Mouse (Mus musculus) frontal cortex, adult 2 months (tissue): ENCODE data around the gene Rnf135. TPM values are rescaled to one million over a fixed set of nuclear protein-coding genes. Genes with fewer than 3 reads are reported as not detected.
"Not testable (repeated sequence)": the region's sequence is repeated elsewhere in the genome, so short reads cannot be mapped to it uniquely, and the experiment has no call there.

Experiments used
- DNase-seq, 2 experiments: peaks; one replicate each; pipeline ENCODE4 v3.0.0; 2022; ENCODE audit warnings: low spot score in 1 of 2; ENCODE audit errors: extremely low spot score in 1 of 2
- polyA plus RNA-seq: library from polyadenylated mRNA; depleted of rRNA; stranded (reverse); fragments of >200 nt; gene quantifications from 2 replicates; pipeline ENCODE4 v1.2.3, GENCODE M21; 2012

The Rnf135 gene
- polyA plus RNA-seq, 1 experiment: 4.3 TPM

DNA sequence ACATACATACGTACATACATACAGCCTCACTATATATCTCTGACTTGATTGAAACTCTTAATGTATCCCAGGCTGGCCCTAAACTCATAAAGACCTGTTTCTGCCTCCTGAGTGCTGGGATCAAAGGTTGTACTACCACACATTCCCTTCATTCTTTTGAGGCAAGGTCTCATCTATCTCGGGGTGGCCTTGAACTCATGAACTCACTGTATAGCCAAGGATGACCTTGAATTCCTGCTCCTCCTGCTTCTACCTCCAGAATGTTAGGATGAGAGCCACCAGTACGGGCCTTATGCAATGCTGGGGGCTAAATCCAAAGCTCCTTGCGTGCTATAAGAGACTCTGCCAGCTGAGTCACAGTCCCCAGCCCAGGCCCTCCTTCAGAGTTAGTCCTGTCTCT lies 22.6 kb upstream of the Rnf135 start:
- no peak for DNase-seq

GRCm38 (mm10) chr11:80163362-80164116 lies 20.1 kb upstream of the Rnf135 start:
- no peak for DNase-seq

- no peak for DNase-seq
These were observed 19.4 kb upstream of the Rnf135 start for GRCm38 (mm10) chr11:80164224-80164623.

DNA sequence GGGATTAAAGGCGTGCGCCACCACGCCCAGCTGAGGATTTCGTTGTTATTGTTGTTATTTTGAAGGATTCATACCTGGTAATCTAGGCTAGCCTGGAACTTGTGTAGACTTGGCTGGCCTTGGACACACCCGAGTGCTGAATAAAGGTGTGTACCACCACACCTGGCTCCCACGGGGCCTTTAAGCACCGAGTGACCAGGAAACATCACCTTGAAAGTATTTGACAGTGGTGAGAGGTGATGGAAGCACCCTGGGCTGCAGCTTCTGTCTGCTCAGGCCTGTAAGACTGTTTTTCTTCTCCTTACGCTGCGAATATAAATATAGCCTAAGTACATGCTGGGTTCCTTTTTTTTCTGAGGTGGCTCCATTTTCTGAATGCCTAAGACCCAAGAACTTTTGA lies 15.5 kb upstream of the Rnf135 start:
- no peak for DNase-seq

DNA sequence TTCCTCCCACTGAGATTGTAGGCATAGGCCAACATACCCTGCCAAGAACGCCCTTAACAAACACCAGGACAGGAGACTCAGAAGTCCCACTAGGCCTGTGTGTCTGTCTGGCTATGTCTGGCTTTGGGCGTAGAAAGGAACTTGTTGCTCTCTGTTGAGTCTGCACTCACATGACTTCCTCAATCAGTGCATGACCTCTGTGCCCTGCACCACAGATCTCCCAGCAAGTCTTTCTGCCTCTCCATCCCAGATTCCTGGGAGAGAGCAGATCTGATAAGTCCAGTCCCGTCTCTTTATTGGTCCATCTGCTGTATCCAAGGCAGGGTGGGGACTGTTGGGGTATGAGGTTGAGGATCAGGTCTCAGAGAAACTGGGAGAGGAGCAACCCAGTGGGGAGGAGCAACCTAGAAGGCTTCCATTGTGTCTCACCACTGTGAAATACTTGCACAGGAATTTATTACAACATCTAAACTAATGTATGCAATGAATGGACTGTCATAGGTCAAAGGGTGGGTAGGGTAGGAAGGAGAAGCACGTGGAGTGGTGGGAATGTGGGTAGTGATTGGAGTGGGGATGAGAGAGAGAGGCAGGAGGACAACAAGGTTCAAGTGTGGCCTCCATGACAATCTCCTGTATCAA lies 14.9 kb upstream of the Rnf135 start:
- no peak for DNase-seq

DNA sequence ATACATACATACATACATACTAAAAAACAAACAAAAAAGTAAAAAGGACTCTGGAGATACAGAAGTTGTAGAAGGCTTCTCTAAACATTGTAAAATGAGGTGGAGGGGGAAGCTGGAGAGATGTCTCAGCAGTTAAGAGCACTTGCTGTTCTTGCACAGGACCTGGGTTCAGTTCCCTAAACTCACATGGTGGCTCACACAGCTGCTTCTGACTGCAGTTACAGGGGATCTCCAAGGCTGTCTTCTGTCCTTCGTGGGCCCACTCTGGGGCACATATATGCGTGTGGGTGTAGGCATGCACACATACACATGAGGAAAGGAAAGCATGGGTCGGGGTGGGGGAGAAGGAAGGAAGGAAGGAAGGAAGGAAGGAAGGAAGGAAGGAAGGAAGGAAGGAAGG lies 14.0 kb upstream of the Rnf135 start:
- no peak for DNase-seq

DNA sequence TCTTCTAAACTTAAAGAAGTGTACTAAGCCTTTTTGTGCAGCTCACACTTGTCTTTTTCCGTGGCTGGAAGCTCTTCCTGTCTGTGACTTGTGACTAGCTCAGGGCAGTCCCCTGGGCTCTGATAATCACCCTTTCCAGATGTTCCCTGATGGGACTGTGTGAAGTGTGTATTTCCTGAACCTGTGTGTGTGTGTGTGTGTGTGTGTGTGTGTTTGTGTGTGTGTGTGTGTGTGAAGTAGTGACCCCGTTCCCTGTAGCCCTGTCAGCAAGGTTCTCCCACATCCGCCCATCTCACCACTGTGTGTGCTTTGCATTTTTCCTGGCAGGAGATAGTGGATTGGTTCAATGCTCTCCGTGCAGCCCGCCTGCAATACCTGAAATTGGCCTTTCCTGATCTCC lies 13.3 kb upstream of the Rnf135 start:
- no peak for DNase-seq

DNA sequence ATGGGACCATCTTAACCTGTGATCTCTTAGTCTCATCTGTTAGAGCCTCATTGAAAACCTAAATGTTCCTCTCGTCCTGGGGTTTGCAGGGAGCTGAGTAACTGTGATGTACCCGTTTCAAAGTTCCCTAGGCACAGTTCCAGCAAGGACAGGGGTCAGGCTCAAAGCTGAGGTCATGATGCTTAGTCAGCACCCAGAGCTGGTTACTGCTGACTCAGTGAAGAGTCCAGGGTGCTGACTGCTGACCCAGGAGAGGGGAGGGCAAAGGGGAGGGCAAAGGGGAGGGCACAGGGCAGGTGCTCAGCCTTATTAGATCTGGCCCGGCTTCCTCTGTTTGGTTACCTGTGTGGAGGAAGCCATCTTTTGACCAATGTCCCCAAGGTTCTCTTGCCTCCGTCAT lies 11.8 kb upstream of the Rnf135 start:
- DNase-seq: no peak

DNA sequence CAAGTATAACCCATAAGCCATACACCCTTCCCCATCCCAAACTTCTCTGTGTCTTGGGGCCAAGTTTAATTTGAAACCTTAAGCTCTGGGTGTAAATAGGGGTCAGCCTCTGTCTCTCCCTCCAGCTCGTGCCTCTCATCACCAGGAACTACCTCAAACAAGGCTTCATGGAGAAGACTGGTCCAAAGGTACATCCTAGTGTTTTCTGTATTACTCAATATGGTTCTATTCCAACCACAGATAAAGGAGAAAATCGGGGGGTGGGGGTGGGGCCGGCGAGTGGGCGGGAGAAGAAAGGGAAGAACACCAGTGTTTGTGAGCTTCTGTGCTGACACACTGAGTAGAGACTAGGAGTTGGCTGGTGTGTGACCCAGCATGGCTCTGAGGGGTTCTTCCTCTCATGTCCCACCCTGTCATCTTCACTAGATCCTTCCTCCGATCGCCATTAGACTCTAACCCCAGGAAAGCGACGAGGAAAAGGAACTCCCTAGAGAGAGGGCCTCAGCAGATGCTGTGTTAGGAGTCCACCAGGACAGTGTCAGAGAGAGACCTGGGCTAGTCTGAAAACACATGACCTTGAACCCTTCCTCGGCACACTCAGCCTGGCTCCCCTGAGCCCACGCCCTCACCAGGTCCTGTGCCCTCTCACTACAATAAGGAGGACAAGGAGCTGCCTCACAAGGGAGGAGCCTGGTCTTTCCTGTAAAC lies 9.5 kb upstream of the Rnf135 start:
- DNase-seq: no peak

- DNase-seq: no peak
These were observed 6.4 kb upstream of the Rnf135 start for GRCm38 (mm10) chr11:80176911-80177895.

DNA sequence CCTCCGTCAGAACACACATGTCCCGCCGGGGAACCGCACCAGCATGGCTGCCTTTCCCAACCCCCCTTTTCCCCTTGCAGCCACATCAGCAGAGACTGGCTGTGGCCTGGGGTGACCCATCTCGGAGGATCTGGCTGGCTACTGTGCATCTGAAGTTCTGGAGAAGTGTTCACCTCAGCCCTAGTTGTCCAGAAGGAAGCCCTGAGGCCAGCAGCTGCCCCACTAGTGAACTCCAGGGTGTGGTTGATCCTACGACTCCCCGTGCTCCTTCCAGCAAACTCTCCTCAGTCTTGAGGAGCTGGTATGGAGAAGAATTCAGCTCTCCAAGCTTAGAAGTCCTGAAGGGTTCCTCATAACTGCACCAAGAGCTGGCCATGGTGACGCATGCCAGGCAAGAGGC lies 5.3 kb upstream of the Rnf135 start:
- no peak for DNase-seq

DNA sequence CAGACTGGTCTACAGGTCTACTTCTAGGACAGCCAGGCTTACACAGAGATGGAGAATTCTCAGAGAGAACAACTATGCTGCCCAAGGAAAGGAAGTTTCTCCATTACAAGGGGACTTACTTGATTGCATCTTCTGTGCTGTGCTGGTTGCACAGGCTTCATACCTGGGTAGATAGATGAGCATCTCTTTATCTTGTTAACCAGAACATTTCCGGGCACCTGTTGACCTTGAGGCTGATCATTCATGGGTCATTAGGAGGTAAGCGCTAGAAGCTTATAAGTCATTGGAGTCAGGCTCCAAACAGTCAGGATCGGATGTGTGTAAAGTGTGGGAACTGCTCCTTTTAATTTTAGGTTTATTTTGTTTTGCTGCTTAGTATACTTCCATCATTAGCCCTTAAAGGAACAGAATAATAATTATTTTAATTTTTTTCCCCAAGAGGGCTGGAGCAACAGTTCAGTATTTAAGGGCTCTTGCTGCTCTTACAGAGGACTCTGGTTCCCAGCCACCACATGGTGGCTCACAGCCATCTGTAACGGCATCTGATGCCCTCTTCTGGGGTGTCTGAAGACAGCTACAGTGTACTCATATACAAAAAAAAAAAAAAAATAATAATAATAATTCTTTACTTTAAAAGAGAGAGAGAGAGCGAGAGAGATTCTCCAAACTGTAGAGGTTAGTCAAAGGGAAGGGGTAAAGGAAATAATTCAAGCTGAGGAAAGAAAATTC lies 2.5 kb upstream of the Rnf135 start:
- no peak for DNase-seq

DNA sequence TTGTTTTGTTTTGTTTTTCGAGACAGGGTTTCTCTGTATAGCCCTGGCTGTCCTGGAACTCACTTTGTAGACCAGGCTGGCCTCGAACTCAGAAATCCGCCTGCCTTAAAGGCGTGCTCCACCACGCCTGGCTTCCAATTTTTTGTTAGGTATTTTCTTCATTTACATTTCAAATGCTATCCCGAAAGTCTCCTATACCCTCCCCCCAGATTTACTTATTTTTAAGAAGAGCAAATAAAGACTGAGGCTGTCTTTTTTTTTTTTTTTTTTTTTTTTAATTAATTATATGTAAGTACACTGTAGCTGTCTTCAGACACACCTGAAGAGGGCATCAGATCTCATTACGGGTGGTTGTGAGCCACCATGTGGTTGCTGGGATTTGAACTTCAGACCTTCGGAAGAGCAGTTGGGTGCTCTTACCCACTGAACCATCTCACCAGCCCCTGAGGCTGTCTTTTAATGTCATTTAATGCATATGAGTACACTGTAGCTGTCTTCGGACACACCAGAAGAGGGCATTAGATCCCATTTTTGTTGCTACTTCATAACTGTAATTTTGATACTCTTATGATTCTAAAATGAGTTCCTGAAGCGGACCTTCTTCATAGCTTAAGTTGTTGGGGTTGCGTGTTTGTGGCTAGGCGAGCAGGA lies 472 bp upstream of the Rnf135 start:
- DNase-seq: not testable (repeated sequence)

DNA sequence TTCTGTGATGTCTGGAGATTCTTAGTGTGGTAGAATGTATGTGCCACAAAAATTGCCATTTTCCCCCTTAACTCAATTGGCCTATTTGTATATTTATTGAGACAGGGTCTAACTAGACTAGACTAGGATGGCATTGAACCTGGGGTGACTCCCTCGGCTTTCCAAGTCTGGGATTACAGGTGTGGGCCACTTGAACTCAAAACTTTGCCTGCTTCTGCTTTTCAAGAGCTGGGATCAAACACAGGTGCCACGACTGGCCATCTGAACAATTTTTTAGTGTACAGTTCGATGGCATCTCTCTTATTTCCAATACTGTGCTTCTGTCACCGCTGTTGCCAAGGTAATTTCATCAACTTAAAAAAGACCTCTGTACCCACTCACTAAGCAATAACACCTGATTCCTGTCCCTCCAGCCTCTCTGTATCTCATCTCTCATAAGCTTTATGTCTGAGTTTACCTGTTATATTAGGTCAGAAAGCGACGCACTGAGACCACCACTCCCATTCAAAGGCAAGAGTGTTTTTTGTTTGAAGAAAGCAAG lies 950 bp downstream of the Rnf135 start:
- DNase-seq: no peak

- DNase-seq: not testable (repeated sequence)
These were observed 1.9 kb downstream of the Rnf135 start for GRCm38 (mm10) chr11:80185441-80185976.

- DNase-seq: no peak
These were observed 6.6 kb downstream of the Rnf135 start for GRCm38 (mm10) chr11:80190280-80190679.

DNA sequence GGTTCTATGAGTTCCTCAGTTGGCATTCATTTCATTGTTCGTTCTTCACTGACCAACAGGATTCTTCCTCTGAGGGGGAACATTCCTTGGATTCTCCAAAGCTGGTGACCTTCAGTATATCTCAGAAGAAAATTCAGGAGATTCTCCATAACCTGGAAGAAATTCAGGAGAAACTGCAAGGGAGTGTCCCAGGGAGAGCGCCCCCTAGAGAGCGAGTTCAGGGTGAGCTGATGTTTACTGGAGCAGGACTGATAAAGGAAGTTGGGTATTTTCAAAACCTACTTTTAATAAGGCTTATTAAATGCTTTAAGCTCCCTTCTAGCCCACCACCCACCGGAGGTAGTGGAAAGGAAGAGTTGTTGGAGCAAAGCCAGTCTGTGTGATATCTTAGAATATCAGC lies 10.2 kb downstream of the Rnf135 start:
- DNase-seq: no peak

- DNase-seq: no peak
These were observed 12.7 kb downstream of the Rnf135 start for GRCm38 (mm10) chr11:80196351-80196750.

GRCm38 (mm10) chr11:80199316-80199715 lies 15.7 kb downstream of the Rnf135 start:
- DNase-seq: no peak
